Mouse (Mus musculus): Measurements from ENCODE around the gene Gemin4.
"Not testable (repeated sequence)": the region's sequence is repeated elsewhere in the genome, so short reads cannot be mapped to it uniquely, and the experiment has no call there.

Gemin4 gene

DNA sequence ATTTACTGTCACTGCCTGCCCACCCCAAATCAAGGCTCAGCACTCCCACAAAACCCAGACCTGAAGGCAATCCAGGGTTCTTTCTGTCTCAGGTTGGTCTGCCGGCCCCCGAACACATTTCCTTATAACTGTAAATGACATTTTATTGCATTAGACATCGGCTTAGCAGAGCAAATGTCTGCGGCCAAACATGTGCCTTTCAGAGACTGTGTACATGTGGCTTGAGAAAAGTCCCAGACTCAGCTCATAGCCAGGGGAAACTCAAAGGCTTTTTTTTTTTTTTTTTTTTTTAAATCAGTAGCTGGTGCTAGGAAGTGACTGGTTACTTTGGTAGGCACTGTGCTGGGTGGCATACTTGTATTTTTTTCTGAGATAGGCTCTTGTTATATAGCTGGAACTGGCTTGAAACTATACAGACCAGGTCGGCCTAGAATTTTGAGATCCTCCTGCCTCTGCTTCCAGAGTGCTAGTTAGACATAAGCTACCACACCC lies 1.4 kb downstream of the Gemin4 start:
- no peak for DNase-seq

- DNase-seq = peak in 1 of 2 experiments; percentile 8
Observed at GRCm38 (mm10) chr11:76215011-76215410, 2.5 kb downstream of the Gemin4 start.

- no peak for DNase-seq
Observed at GRCm38 (mm10) chr11:76213841-76214240, 3.6 kb downstream of the Gemin4 start.

- DNase-seq = not testable (repeated sequence)
Observed at GRCm38 (mm10) chr11:76211595-76211994, 5.9 kb downstream of the Gemin4 start.

DNA sequence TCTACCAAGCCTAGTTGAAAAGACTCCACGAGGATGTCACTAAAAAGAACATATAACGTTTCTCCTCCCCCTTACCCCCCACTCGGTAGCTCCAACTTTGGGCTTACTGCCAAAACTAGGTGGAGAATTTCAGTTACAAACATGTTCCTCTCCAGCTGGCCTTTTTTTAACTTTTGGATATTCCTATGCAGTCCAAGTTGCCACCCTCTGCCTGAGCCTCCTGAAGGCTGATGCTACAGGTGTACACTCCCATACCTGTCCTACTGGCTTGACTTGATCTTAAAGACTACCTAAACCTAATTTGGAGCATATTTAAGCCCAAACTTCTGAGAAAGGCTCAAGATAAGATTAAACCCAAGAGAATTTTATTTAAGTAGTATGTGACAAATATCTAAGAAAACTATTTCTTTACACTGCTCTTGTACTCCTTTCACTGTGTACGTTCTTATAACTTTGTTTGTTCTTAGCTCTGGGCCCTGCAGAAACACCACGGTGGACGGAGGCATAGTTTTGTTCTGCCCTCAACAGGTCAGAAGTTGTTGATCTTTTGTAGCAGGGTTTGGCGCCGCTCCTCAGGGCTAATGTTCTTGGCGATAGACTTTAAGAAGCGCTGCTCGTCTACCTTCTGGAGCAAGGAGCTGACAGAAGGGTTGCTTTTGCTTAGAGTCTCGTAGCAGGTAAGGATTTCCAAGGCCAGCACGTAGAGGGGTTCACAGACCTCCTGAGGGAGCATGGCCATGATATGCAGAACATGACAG lies 7.1 kb downstream of the Gemin4 start:
- DNase-seq = no peak

DNA sequence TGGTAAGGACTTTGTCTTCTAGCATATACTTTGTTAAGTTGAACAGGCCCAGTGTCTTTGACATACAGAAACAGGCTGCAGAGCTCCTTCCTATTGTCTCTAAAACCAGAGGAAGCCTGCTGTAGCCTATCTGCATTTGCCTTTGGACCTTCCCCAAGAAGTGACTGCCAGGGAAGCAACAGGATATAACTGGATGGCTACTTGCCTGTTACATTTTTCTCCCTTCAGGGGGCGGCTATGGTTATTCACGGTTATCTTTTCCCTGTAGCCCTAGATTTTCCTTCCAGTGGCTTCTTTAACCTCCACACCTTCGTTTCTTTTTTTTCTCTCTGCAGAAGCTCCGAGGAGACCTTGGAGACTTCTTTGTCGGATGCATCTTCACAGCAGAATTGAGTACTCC lies 10.7 kb downstream of the Gemin4 start:
- no peak for DNase-seq

DNA sequence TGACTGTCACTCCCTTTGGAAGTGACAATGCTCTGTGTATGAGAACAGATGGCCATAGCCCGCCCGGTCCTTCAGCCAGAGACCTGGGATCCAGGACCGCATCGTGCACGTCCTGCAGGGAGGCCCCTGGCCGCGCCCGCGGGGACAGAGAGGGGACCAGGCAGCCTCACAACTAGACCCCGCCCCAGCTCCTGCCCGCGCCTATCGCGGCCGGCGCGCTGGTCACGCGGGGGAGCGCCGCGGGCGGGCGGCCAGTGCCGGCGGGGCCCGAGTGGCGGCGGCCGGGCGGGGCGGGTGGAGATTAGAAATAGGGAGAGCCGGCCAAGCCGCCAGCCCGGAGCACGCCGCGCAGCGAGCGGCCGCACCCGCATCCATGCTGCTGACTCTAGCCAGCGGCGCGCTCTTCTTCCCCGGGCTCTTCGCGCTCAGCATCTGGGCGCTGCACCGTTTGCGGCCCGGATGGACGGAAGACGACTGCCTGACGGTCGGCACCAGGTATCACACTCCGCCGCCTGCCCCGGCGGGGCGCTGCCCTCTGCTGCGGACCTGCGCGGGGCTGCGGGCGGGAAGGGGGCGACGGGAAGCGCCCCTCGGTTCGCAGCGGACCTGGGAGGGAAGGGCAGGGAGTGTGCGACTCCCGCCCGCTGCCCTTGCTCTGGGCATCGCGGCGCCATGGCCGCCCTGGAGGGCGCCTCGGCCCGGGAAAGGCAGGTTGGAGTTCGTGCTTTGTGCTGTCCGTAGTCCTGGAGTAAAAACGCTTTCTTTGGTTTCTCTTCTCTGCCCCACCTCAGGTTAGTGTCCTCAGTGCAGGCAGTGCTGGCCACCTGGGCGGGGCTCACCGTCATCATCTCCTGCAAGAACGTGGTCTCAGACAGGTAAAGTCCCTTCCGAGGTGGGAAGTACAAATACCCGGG lies 15.4 kb downstream of the Gemin4 start:
- DNase-seq = peak; percentile 12 to 14

DNA sequence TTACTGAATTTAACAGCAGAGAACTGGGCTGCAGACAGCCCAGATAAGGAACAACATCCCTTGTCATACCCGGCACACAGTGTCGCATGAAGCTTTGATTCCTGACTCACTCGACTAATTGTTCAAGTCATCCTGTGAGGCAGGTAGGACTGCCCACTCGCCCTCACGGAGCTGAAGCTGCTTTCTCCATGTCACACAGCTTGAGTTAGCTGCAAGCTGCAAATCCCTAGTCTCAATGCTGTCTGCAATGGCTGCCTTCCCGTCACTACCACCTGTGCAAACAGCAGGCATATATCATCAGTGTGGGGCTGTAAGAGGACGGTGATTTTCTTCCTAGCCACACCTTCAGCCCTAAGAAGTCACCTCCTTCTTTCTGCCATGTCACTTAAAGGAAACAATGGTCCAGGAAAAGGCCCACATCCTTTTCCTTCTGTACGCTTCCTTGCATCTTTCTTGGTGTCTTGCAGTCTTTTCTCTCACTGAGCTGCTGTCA lies 20.4 kb downstream of the Gemin4 start:
- no peak for DNase-seq

GRCm38 (mm10) chr11:76196275-76196976 lies 21.0 kb downstream of the Gemin4 start:
- DNase-seq = no peak

- DNase-seq = no peak
Observed at GRCm38 (mm10) chr11:76186908-76187307, 30.6 kb downstream of the Gemin4 start.

DNA sequence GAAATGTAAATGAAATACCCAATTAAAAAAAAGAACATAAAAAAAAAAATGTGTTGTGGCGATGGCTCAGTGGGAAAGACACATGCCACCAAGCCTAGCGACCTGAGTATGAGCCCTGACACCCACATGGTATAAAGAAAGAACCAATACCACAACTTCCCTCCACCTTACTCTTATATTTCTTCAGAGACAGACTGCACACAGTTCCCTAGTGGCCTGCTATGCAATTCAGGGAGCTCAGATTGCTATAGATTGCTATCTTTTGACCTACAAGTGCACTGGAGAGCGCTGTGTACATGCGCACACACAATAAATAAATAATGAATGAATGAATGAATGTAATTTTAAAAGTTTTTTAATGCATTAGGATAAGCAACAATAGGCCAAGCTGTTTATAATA lies 33.7 kb downstream of the Gemin4 start:
- no peak for DNase-seq

DNA sequence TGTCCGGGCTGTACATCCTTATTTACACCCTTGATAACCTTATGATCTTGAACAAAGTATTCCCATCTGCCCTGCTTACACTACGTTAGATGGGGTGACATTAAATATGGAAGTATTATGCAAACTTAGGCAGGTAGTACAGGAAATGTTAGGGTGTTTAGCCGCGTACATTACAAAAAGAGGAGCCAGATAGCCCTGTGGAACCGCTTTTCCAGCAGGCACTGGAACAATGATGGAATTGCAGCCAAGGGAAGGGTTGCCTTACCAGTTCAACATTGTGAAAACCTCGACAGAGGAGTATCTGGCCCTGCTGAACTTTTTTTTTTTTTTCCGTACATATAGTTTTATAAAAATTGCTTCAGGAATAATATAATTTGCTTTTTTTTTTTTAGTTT lies 37.3 kb downstream of the Gemin4 start:
- no peak for DNase-seq

DNA sequence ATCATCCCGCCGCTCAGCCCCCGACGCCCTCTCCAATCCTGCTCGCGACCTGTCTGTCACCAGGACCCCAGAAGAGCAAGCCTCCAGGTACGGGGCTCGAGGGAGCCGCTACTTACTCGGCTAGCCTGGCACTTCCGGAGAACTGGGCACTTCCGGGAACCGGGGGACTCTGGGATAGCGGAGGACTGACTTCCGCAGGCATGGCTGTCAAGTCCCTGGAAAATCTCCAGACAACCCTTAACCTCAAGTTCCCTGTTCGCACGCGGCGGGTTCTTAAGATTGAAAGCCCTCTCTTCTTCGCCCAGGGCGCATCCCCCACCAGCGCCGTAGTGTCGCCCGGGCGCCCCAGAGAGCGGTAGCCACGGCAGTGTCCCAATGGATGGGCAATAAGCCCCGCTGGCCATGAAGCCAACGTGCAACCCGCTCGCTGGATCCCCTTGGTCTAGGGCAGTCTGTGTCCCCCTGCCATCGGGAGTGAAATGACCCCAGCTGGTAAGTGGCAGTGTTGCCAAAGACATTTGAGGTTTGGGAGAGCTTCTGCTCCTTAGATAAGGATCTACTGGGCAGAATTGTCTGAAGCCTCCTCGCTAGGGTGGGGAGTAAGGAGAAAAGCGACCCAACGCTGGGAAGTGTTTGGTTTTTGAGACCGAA lies 37.8 kb downstream of the Gemin4 start, which contains the start of the genes Vps53 and Fam57a:
Gene Vps53, minus strand, starts transcription at position 153 of the 651 bp plus-strand sequence.
Gene Fam57a, plus strand, starts transcription at position 177 of the 651 bp plus-strand sequence.
- DNase-seq = peak; percentile 77 to 81

DNA sequence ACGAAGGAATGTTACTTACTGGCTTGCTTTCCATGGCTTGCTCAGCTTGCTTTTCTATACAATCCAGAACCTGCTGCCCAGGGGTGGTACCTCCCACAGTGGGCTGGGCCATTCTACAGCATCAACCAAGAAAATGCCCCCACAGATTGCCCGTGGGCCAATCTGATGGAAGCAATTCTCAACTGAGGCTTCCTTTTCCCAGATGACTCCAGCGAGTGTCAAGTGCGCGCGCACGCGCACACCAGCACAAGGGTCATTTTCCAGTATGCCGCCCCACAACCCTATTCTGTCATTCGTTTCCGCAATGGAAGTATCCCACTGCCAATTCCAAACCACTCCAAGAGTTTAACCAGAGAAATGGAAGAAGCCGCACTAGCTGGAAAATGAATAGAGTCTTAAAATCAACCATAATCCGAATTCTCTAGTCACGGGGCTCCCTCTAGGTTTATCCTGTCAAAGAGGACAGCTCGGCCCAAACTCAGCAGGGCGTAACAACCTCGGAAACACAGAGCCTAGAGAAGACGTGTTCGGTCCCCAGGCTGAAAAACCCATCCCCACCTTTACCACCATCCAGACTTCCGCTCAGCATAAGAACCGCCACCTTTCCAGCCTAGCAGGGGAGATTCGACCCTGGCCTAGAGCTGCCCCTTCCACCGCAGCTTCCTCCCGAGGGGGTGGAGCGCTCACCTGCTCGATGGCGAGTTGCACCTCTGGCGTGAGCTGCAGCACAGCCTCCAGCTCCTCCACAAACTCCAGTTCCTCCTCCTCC lies 38.6 kb downstream of the Gemin4 start:
- peak in 1 of 2 experiments; percentile 11 for DNase-seq

DNA sequence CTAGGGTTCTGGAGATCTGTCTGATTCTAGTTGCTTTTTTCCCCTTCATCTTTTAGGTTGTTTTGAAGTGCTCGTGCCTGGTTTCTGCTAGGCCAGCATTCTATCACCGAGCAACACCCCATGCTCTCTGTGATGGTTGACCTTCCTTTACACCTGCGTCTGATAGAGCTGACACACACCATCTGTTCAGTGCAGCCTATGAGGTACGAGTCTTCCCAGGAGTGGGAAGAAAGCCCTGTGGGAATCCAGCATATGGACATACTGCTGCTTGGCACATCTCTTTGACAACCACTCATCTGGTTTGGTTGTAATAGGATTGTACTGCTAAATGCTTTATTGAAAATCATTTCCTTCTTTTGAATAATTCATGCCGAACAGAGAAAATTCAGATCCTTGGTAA lies 47.3 kb downstream of the Gemin4 start:
- no peak for DNase-seq

GRCm38 (mm10) chr11:76168976-76169375 lies 48.5 kb downstream of the Gemin4 start:
- no peak for DNase-seq

DNA sequence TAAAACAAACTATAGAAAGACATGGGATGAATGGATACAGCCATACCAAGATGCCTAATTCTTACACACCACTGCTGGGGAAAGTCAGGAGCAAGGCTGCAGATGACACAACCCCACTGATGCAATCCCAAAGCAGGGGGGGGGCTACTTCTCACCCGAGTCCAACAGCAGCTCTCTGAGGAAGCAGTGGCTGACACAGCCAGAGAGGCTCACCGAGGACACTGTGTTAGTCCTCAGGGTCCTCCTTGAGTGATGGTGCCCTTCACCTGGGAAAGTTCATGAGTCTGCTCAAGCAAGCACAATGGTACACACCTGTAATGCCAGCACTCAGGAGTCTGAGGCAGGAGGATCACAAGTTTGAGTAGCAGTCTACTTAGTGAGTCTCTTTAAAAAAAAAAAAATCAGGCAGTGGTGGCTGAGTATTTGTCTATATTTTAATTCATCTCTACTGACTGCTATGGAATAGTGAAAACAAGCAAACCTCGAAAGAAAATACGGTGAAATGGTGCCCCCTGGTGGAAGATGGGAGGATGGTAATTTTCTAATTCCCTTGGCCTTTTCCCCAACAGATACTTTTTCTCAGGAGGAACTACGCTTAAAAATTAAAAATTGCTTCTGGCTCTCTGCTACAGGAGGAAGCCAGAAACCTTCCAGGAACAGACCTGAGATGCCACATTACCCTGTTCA lies 50.2 kb downstream of the Gemin4 start:
- DNase-seq = peak in 1 of 2 experiments; percentile 20

DNA sequence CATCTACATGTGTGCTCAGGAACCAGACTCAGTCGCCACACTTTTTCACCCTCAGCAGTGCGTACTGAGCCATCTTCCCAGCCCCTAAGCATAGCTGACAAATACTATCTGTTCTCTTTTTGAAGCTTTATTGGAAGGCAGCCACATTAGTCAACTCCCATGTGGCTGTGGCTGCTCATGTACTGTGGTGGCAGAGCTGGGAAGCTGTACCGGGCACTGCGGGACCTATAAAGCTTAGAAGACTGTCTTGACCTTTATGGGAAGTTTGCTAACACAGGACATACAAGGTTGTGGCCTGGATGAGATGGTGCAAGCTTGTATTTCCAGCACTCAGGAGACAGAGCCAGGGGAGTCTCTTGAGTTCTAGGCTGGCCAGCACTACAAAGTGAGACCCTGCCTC lies 50.8 kb downstream of the Gemin4 start:
- DNase-seq = no peak

Data from thymus, adult 18-20 months (tissue).